Mouse (Mus musculus) thymus, adult 18-20 months (tissue): ENCODE data around the gene Tgfbi.

Source experiments
- DNase-seq, 2 experiments: peaks; one replicate each; pipeline ENCODE4 v3.0.0; 2022; ENCODE audit warnings: mixed read lengths in 2 of 2

Gene Tgfbi

DNA sequence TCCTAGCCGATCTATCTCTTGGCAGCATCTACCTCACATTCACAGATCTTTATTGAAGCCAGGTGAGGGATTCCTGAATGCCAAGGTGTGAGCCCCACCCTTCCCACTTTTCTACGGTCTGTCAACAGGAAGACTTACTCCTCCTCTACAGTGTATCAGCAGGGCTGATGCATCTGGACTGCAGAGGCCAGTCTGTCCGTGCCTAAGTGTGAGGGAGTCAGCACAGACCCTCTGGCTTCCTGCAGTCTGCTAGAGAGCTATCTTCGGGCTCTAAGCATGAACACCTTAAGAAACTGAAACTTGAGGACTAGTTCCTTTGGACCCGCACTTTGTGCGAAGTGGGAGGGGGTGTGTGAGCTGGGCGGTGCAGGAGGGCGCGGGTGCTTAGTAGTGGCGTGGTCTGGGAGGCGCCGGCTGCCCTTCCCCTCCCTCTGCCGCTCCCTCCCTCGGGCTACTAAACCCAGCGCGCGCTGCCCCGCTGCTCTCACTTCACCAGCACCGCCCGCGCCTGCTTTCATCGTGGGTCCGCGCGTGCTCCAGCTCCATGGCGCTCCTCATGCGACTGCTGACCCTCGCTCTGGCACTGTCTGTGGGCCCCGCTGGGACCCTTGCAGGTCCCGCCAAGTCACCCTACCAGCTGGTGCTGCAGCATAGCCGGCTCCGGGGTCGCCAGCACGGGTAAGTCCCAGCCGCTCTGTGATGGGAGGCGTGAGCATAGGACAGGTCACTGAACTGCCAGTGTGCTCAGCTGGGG lies at the start of gene Tgfbi:
Tgfbi (plus strand) TSS at position 421 of the 754 bp plus-strand sequence.
- no peak for DNase-seq

DNA sequence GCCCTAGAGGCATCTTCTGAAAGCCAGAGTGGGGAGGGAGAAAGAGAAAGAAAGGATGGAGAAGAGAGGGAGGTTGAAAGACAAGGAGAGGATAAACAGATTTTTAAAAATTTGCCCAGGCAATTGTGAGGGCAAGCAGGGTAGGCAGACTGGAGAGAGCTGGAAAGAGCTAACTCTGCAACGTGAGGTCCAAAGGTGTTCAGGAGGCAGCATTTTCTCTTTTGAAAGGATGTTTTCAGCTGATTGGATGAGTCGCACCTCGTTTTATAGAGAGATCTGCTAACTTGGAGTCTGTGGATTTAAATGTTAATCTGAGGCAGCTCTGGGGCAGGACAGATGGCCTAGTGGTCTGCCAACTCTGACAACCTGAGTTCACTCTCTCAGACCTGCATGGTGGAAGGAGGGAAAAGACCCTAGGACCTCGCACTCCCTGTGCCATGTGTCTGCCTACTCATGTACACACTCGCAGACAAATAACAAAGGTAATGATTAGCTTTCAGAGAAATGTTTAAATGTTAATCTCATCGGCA lies 49.4 kb upstream of the Tgfbi start:
- no peak for DNase-seq

DNA sequence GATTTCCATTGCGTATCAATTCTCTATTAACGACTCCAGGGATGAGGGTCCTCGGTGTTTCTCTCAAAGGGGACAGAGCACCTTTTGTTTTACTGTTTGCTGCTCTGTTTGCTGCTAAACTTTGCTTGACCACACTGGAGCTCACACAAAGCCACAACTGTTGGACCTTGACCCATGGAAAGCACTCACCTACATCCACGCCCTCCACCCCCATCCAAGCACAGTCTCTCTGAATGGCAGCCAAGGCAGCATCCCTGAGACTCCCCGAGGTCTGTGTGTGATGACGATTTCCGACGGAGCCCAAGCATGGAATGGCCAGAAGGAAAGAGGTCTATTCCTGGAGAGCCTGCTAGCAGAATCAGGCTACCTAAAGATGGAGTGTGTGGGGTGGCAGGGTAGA lies 48.2 kb upstream of the Tgfbi start:
- no peak for DNase-seq

DNA sequence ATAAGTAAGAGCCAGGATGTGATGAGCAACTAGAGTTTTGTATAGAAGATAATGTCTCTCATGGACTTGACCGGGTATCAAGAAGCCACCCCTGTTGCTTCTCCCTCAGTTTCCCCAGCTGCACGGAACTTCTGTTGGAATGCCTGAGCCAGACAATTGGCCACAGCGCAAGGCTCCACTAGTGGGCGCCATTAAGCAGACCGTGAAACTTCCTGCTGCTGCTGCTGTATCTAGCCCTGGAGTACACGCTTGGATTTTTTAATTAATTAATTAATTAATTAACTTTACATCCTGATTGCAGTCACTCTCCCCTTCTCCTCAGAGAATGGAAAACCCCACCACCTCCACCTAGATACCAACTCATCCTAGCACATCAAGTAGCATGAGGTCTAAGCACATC lies 46.2 kb upstream of the Tgfbi start:
- DNase-seq: no peak

DNA sequence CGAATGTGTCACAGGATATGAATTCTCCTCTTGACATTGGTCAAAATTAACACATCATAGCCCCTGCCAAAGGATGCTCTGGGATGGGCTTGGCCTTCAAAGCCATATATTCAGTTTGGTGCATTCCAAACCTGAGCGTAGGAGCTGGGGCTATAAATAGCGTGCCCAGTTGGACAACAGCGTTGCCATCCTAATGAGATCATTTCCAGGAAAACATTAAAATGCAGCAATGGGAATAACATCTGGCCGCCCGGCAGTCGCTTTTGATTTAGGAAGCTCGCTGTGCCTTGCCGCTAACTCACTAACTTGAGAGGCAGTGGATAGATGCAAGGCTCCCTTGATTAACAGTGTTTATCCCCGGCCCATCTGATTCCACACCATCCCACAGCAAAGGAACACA lies 43.0 kb upstream of the Tgfbi start:
- no peak for DNase-seq

DNA sequence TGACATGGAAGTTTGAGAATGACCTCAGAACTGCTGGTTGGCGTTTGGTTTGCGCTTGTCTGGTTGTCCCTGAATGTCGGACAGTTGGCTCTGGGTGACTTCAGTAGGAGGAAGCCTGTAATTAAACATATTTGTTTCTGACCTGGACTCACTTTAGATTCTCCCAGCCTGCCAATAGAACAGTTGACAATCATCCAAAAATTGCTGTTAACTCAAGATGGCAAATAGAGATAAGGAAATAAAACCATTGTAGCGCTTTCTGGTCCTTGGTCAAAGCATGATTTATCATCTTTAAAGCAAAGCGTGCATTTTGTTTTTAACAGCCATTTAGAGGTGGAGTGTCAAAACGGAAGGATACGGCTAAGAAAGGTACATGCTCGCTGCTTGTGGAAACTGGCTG lies 37.7 kb upstream of the Tgfbi start:
- DNase-seq: no peak

DNA sequence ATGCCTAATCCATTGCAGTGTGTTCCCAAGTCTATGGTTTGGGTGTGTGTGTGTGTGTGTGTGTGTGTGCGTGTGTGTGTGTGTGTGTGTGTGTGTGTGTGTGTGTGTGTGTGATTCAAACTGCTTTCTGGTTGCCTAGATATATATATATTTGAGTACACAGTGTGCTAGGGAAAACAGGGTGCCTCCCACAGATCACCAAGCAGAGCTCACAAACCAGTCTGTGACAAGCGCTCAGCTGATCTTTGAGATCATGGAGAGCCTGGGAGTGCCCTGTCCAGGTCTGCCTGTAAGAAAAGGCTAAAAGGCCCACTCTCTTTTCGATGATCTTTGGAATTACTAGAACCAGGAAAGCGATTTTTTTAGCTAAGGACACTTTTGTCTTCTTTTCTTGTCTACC lies 34.2 kb upstream of the Tgfbi start:
- no peak for DNase-seq

DNA sequence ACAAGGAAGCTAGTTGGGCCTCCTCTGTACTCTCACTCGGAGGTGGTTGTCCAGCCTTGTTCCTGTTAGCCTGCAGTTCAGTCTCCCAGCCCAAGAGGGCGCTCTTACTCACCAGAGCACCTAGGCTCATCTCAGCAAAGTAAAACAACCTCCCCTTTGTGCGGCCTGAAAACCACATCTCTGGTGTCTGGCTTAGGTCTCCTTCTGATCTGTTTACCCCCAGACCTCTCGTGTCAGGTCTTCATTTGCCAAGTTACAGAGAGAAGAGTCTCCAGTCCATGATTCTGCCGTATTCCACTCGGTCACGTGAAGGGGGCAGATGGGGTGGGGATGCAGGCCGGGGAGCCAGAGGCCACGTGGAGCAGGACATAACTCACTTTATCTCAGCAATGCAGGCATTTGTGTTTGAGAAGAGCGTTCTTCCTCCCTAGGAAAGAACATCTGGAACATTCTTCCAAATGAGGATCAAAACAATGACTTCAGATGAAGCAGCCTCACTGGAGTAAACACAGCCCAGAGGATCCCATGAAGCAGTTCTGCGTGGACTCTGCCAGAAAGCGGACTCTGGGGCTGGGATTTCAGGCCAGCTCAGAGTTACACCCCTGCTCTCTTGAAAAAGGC lies 33.5 kb upstream of the Tgfbi start:
- DNase-seq: peak; percentile 28 to 29

DNA sequence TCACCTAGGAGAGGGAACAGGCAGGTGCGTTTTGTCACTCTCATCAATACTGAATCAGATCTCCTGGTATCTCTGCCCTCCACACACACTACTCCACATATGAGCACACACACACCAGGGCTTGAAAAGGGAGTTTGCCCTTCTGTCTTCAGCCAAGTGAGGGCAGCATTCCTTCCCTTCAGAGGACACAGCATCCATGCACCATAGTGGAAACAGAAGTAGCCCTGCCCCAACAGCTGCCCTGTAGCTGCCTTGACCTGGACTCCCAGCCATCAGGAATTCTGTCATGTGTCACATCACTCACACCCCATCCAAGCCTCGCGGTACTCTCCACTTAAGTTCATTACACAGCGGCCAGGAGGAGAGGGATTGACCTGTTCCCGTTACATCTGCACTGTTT lies 31.2 kb upstream of the Tgfbi start:
- no peak for DNase-seq

DNA sequence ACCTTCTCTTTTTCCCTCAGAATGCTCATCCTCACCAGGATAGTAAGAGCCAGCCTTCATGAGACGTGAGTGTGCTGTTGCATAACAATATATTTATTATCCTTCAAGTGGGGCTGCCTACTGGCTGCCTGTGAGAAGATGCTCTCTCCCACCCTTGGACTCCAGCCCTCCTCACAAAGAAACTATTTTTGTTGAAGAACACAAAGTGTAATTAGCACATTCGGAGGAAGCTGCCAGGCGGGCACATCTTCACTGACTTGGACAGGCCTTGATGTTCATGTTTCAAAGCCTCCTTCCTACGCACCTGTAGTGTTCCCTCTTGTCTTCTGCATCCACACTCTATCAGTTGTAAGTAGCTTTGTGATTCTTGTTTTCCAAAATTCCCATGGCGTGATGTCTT lies 28.9 kb upstream of the Tgfbi start:
- no peak for DNase-seq

DNA sequence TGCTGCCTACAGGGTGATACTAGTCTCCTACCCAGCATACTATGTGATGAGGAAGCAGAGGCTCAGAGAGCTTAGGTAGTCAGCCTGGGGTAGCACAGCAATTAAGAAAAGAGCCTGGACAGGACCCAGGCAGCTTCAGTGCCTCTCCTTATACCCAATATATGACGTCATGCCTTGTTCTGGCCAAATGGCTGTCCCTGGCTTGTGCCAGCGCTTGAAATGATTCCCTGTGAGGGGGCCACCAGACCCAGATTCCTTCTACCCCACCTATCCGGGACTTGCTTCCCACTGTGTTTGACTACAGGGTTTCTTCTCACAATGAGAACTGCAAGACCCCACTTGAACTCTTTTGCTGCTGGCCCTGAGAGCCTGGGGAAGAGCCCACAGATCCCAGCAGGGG lies 27.8 kb upstream of the Tgfbi start:
- DNase-seq: no peak

DNA sequence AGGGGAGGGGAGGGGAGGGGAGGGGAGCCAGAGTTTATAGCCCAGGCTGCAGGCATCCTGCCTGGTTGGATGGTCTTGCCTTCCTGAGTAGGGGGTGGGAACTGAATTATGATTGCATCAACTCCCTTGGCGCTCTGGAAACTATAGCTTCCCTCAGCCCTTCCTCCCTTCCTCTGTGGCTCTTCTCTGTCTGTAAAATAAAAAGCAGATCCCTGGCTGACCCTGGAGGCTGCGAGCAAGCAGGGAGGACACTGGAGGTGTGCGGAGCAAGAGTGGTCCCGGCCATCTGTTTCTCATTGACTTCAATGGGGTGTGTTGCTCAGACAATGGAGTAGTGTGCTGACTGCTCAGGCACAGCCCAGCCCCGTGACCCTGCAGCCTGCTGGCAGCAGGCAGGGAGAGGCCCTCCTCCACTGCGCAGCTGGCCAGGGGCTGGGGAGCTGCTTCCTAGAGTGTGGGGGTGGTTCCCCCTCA lies 27.3 kb upstream of the Tgfbi start:
- no peak for DNase-seq

DNA sequence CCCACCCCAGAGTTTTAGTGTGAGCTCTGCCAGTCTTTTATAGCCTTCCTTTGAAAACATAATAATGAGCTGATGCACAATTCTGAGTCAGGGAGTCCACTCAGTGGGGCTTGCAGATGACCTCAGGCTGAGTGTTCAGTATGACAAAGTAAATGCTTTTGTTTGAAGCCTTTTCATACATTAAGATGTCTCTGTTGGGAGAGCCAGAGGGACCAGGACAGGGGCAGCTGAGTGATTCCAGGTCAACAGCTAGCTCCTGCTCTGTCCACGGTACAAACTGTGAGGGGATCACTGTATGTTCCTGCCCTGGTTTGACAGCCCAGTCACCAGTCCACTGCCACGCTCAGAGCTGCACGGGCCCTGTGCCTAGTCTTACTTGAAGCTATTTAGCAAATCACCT lies 26.6 kb upstream of the Tgfbi start:
- DNase-seq: no peak

DNA sequence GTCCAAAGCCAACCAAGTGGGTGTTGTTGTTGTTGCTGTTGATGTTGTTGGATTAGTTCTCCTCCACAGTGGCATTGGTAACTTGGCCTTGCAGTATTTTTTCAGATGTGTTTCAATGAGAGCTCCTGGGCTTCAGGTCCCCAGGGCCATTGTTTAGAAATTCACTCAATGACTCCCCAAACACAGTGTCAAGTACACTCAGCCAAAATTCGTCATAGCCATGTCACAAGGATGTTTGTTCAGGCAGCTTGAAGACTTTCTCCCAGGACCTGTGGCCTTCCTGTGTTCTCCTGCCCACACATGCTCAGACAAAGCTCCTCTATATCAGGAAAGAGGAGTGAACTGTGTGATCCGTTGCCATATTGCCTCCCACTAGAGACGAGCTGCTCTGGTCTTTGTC lies 23.3 kb upstream of the Tgfbi start:
- DNase-seq: no peak

DNA sequence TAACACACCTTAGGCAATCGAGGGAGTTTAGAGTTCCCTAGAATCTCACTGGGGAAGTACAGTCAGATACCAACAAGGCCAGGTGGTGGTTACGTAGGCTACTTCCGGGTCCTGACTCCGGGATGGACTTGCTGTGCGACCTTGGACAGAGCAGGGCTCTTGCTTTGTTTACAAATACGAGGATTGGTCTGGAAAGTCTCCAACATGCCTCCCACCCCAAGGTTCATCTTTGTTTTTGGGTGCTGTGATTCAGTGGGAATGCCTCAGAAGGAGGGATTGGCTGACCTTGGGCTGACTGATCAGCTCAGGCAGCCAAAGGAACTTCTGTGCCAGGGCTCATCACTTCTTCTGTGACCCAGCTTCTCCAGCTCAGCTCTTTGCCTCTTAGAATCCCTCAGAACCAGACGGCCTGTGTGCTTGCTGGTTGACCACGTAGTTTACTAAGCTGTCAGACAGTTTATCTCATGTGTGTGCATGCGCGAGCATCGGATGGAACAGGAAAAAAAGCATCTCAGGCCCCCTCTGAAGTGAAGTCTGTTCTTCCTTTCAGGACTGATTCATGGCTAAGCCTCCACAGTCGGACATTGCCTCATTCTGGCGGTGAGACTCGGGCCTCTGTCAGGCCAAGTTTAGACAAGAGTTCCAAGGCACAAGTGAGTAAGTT lies 20.7 kb upstream of the Tgfbi start:
- DNase-seq: no peak

DNA sequence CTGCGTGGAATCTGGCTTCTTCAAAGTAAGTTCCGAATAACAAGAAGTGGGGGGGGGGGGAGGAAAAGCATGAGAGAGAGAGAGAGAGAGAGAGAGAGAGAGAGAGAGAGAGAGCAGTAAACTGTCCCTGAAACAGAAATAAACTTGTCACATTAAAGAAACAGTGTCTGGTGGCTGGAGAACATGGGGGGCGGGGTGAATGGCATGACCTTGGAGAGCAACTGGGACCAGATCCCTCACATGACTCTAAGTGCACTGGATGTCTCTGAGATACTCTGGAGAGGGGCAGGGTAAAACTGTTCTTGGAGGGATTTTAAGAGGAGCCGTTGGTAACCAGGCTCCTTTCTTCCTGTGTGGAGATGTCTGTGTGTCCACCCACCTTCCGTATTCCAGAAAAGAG lies 19.1 kb upstream of the Tgfbi start:
- DNase-seq: no peak

DNA sequence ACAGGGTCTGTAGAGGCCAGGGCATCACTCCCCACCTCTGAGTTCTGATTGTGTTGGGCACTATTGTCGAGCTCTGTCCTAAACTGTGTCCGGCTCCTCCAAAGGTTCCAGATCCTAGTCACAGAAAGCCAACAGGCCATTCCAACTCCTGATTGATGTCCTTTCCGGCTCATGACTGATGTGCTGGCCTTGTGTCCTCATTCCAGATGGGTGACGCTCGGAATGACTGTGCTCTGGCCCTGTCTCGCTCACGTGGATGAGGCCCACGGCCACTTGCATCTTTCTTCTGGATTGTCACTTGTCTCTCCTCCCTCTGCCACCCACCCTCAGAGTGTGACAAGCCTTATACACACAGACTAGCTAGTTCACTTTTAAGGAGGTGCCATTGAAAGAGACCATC lies 18.1 kb upstream of the Tgfbi start:
- DNase-seq: no peak

DNA sequence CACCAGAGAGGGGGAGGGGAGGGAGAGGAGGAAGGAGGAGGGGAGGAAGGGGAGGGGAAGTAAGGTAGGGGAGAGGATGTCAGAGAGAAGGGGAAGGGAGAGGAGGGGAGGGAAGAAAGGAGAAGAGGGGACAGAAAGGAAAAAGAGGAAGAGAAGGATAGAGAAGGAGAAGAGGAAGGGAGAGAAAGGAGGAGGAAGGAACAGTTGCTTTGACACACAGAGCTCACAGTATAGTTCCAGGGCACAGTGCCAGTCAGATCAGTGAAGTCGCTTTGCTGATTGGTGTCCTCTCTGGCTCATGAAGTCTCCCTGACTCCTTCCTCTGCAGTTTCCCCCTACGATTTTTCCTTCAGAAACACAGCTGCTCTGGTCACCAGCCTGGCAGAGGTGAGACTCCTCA lies 17.4 kb upstream of the Tgfbi start:
- no peak for DNase-seq

DNA sequence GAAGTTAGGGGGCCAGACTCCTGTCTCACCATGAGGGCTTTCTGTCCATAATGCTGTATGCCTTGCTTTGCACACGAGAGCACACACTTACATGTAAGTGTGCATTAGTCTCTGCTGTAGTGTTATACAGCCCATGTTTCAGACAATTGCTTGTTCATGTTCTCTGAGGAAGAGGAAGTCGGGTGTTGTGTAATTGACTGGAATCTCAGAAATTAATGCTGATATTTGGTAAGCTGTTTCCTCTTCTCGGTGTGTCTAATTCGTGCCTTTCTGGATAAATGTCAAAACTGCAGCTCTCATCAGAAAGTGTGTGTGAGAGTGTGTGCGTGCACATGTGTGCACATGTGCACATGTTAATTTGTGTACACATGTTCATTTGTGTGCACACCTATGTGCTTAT lies 16.1 kb upstream of the Tgfbi start:
- no peak for DNase-seq

DNA sequence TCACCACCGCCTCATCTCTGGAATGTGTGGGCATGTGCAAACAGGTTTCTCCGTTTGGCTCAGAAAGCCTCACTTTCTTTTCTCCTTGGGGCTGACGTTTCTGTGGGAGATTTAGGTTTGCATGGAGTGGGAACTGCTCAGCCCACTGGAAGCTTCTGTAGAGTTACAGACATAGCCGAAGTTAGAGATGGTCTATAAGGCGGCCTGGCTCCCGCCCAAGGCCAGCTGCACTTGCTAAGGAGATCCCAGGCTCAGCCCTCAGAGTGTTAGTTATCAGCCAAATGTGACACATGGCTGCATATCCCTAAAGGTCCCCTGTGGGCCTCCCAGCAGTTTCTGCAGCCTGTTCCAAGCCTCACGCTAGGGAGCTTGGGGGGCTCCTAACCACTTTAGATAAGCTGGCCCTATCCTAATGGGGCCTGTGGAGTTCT lies 15.3 kb upstream of the Tgfbi start:
- DNase-seq: no peak

DNA sequence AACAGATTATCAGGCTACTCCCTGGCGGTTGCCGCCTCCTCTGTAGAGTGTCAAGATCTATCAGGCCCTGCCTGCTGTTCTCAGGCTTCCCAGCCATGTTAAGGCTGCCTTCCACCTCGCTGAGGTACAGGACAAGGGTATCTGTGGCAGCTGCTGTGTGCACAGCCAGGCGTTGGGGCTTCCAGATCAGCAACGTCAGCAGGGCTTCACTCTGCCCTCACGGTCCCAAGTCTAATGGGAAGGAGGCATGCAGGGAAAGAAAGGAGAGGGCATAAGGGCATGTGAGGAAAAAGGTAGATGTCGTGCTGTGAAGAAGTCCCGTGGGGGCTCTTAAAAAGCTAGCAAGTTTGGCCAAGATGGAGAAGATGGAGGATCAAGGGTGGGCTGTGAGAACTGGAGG lies 14.1 kb upstream of the Tgfbi start:
- no peak for DNase-seq

DNA sequence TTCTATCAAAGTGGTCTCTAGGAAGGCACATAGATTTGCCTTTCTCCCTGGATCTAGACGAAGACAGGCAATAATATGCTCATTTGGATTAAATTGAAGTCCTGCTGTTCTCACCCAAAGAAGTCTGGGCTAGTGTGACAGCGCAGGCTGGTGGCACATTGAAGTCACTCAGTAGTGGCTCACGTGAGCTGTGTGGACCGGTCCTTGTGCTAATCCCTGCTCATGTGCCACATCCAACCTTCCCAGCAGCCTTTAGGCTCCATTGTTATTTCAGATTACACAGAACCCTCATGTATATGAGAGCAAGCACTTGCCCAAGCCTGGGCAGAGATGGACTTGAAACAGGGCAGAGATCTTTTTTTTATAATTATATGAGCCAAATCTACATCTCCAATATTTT lies 12.0 kb upstream of the Tgfbi start:
- no peak for DNase-seq

DNA sequence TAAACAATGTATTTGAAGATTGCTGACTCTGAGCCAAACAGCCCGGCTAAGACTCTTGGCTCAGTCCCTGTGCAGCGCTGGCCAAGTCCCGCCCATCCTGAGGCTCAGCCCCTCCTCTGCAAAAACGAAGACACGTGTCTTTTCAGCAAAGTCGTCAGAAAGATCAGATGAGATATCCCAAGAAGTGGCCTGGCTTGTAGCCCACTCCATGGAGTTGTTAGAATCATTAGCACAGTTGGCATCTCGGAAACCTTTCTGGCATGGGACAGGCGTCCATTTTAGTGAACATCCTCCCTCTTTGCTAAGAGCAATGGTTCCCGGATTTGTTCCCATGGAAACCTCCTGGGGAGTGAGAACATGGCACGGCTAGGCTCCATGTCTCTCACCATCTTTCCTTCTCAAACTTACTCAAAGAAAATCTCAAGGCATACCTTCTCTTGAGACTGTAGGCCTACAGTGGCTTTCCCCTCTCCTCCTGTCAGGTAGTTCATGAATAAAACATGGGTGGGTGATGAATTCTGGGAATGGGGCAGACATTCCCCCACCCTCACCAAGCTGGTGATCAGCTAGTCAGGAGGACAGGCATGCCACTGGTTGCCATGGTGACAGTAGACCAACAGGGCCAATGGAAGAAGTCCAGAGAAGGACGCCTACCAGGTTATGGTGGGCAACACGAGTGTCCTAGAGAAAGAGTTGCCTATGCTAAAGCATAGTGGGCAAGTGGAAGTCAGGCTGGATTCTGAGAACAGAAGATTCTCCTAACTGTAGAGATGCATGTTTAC lies 11.3 kb upstream of the Tgfbi start:
- DNase-seq: no peak
